Mouse (Mus musculus) myocyte (in vitro differentiated cells): ENCODE measurements around the gene Myh13.

ENCODE experiments used
- POLR2A ChIP-seq: IDR thresholded peaks from one replicate; pipeline ENCODE4 v1.6.1; 2011; ENCODE audit warnings: low read depth, mild to moderate bottlenecking, control low read depth, moderate library complexity; ENCODE audit not compliant: insufficient read length
- POLR2AphosphoS2 ChIP-seq: IDR thresholded peaks from one replicate; pipeline ENCODE4 v1.6.1; 2011; ENCODE audit warnings: low read depth, control low read depth; ENCODE audit not compliant: insufficient read length
- TCF12 ChIP-seq: IDR thresholded peaks from one replicate; pipeline ENCODE4 v1.6.1; 2011; ENCODE audit warnings: mild to moderate bottlenecking, control low read depth; ENCODE audit not compliant: poor library complexity, insufficient read depth, severe bottlenecking
- USF1 ChIP-seq: IDR thresholded peaks from one replicate; pipeline ENCODE4 v1.6.1; 2011; ENCODE audit warnings: low read depth, mild to moderate bottlenecking, control low read depth, moderate library complexity

DNA sequence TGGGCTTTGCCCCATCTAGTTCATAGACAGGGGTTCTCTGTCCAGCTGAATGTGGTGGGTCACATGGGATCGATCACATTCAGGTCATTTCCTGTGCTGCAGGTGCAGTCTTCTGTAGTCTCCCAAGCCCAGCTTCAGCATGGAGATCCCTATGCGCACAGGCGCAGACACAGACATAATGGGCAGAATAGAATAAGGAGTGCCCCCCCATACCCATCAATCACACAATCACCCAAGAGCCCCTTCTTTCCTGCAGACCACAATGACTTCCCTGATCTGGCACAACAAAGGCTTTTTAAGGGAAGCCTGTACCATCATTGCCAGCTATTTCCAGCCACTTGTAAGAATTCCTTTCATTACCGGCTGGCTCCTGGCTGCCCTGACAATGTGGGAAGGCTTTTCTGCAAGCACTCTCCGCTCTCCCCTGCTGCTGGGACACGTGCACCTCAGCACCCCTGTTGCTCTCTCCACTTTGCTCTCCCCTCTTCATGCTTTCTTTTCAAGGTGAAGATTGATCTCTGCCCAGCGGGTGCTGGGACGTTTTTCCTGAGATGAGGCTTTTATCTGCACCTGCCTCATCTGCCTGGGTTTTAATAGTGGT, 65.5 kb downstream of the Myh13 start:
- TF ChIP-seq USF1, result no peak
- no peak for TF ChIP-seq POLR2A
- no peak for TF ChIP-seq POLR2AphosphoS2
- no peak for TF ChIP-seq TCF12
